Mouse (Mus musculus): ENCODE data around the gene Hamp. TPM values are rescaled to one million over a fixed set of nuclear protein-coding genes. Genes with fewer than 3 reads are reported as not detected.
A peak's percentile ranks its signal among the peaks of the same experiment; 100 is the strongest.
"Not testable (repeated sequence)": the region's sequence is repeated elsewhere in the genome, so short reads cannot be mapped to it uniquely, and the experiment has no call there.

The Hamp gene
- polyA plus RNA-seq, 1 experiment from 2014 or later = not detected

DNA sequence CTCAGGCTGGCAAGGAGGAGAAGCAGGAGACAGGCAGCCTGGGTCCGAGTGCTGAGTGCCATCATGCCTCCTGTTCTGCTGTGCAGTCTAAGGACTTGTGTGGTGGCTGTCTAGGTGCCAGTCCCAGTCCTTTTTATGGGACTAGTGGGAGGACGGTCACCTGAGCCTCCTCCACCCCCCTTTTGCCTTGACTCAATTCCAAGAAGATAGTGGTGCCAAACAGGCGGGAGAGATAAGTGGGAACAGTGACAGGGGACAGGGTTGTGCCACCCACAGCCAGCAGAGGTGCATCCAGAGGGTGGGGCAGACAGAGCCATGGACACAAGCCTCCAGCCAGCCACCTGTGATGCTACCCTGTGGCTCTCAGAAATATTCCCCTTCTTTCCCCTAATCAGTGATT is 19.8 kb downstream of the Hamp start:
- Histone ChIP-seq H3K4me3 (no peak overlapping the region), H3K4me2 (replicated peaks) (no peak overlapping the region), H3K27me3 (0 out of 2 replicates have a peak, but pooled peaks cover 2% of the 10 kb centered on the region), H3K9me3 (no peaks in the 10 kb centered on the region), H3K27ac (no peak overlapping the region), H3K36me3 (no peaks in the 10 kb centered on the region), H3K9ac (no peak overlapping the region), H3K4me1 (no peaks in the 10 kb centered on the region)
- 73% methylated on average over 3 of the region's 3 CpGs for WGBS
- ATAC-seq (ENCODE audit: low FRiP score, low read depth) = no peak

DNA sequence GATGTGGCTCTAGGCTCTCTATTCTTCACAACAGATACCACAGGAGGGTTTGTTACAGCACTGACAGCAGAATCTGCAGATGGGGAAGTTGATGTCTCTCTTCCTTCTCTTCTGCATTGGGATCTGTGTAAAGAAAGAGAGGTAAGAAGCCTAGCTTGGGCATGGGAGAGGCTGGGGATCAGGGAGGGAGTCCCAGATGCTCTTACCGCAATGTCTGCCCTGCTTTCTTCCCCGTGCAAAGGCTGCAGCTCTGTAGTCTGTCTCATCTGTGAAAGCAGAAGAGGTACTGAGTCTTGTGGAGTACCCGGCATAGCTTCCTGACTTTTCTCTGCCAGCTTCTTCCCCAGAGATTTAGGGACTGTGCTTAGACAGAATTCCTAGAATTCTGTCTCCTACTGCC is 21.3 kb downstream of the Hamp start:
- H3K27ac ChIP-seq; H3K9ac ChIP-seq; H3K4me3 ChIP-seq; H3K4me1 ChIP-seq; ATAC-seq (ENCODE audit: low FRiP score, low read depth); H3K27me3 ChIP-seq; H3K9me3 ChIP-seq; H3K36me3 ChIP-seq; H3K4me2 ChIP-seq (replicated peaks): not testable (repeated sequence)
- 45% methylated on average over 3 of the region's 3 CpGs for WGBS

DNA sequence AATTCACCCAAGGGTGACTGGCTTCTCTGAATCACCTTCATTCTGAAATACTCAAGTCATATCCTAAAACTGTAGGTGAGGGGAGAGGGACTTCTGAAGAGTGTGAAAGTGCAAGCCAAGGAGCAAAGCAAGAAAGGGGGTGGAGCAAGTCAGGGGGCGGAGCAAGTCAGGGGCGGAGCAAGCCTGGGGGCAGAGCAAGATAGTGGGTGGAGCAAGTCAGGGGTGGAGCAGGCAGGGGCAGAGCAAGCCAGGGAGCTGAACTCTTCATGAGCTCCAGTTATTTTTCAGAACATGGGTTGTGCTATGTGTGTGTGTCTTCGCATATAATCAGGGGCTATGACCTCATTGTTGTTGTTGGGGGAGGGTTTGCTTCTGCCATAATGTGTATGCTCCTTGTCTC is 23.6 kb downstream of the Hamp start:
- ATAC-seq (ENCODE audit: low FRiP score, low read depth) = no peak
- Histone ChIP-seq H3K4me1 (no peaks in the 10 kb centered on the region), H3K27me3 (0 out of 2 replicates have a peak, but pooled peaks cover 2% of the 10 kb centered on the region), H3K9me3 (no peaks in the 10 kb centered on the region), H3K36me3 (no peaks in the 10 kb centered on the region), H3K27ac (no peak overlapping the region), H3K4me2 (replicated peaks) (no peak overlapping the region), H3K4me3 (no peak overlapping the region), H3K9ac (no peak overlapping the region)
- WGBS = 64% methylated on average over 3 of the region's 3 CpGs

- no peak overlapping the region for H3K27ac ChIP-seq
- no peaks in the 10 kb centered on the region for H3K36me3 ChIP-seq
- no peak overlapping the region for H3K9ac ChIP-seq
- H3K27me3 ChIP-seq = no peaks in the 10 kb centered on the region
- H3K4me1 ChIP-seq = no peaks in the 10 kb centered on the region
- H3K4me2 ChIP-seq (replicated peaks) = no peak overlapping the region
- 52% methylated on average over 4 of the region's 4 CpGs for WGBS
- no peaks in the 10 kb centered on the region for H3K9me3 ChIP-seq
- no peak overlapping the region for H3K4me3 ChIP-seq
- no peak for ATAC-seq (ENCODE audit: low FRiP score, low read depth)
Observed at GRCm38 (mm10) chr7:30917219-30917618, 26.6 kb downstream of the Hamp start.

- Histone ChIP-seq H3K4me1 (no peaks in the 10 kb centered on the region), H3K27me3 (no peaks in the 10 kb centered on the region), H3K36me3 (no peaks in the 10 kb centered on the region), H3K9ac (no peak overlapping the region), H3K4me3 (no peak overlapping the region), H3K9me3 (no peaks in the 10 kb centered on the region), H3K27ac (no peak overlapping the region), H3K4me2 (replicated peaks) (no peak overlapping the region)
- 30% methylated on average over 6 of the region's 6 CpGs for WGBS
- no peak for ATAC-seq (ENCODE audit: low FRiP score, low read depth)
Observed at GRCm38 (mm10) chr7:30916713-30917112, 27.1 kb downstream of the Hamp start.

GRCm38 (mm10) chr7:30914732-30915131 is 29.1 kb downstream of the Hamp start, which contains the start of gene Mag:
TSS of gene Mag (minus strand) at chr7:30914873.
- H3K36me3 ChIP-seq = no peaks in the 10 kb centered on the region
- H3K4me3 ChIP-seq = no peak within 1 kb of the TSS
- H3K4me2 ChIP-seq (replicated peaks) = no peak within 1 kb of the TSS
- WGBS = 67% methylated on average over 8 of the region's 8 CpGs
- H3K9me3 ChIP-seq = no peaks in the 10 kb centered on the region
- H3K27me3 ChIP-seq = no peaks in the 10 kb centered on the region
- ATAC-seq (ENCODE audit: low FRiP score, low read depth) = no peak
- H3K27ac ChIP-seq = no peak within 1 kb of the TSS
- H3K9ac ChIP-seq = no peak within 1 kb of the TSS
- H3K4me1 ChIP-seq = no peaks in the 10 kb centered on the region

DNA sequence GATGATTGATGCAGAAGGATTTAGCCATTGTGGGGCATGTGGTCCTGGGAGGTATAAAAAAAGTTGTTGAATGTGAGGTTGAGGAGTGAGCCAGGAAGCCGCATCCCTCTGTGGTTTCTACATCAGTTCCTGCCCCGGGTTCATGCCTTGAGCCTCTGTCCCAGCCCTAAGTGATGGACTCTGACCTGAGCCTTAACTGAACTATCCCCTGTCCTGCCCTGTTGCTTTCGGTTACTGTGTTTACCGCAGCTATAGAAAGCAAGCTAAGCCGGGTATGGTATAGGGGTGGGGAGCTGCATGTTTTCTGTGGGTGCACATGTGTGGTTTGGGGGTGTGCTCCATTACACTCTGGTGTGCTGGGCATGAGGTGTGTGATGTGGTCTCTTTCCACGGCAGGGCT is 34.1 kb downstream of the Hamp start:
- WGBS = 75% methylated on average over 6 of the region's 6 CpGs
- Histone ChIP-seq H3K36me3 (no peaks in the 10 kb centered on the region), H3K27ac (no peak overlapping the region), H3K9me3 (no peaks in the 10 kb centered on the region), H3K4me2 (replicated peaks) (no peak overlapping the region), H3K4me1 (peaks cover 6% of the 10 kb centered on the region), H3K9ac (no peak overlapping the region), H3K27me3 (no peaks in the 10 kb centered on the region), H3K4me3 (no peak overlapping the region)
- no peak for ATAC-seq (ENCODE audit: low FRiP score, low read depth)

DNA sequence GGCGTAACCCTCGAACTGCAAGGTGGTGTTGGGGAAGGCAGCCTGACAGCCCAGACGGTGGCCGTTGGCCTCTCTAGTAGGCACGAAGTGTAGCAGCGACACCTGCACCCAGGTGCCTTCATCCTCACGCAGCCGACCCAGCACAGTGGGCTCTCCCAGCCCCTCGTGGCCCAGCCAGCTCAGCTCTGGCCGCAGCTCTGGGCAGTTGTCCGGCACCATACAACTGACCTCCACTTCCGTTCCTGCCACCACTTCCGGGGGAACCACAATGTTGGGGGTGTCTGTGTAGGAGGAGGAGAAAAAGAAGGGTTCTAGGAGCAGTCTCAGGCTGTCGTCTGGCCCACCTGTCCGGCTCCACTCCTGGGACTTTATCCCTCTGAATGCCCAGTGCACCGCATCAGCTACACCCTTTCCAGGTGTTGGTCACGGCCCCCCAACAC is 34.8 kb downstream of the Hamp start:
- Histone ChIP-seq H3K9ac (no peak overlapping the region), H3K9me3 (no peaks in the 10 kb centered on the region), H3K27me3 (no peaks in the 10 kb centered on the region), H3K27ac (no peak overlapping the region), H3K4me3 (peak overlapping the region; percentile 32), H3K4me1 (peaks cover 6% of the 10 kb centered on the region), H3K36me3 (no peaks in the 10 kb centered on the region), H3K4me2 (replicated peaks) (peak overlapping the region; percentile 68)
- 22% methylated on average over 16 of the region's 17 CpGs for WGBS
- 0 out of 2 replicates have a peak, but pooled peaks have one; percentile 16 for ATAC-seq (ENCODE audit: low FRiP score, low read depth)

DNA sequence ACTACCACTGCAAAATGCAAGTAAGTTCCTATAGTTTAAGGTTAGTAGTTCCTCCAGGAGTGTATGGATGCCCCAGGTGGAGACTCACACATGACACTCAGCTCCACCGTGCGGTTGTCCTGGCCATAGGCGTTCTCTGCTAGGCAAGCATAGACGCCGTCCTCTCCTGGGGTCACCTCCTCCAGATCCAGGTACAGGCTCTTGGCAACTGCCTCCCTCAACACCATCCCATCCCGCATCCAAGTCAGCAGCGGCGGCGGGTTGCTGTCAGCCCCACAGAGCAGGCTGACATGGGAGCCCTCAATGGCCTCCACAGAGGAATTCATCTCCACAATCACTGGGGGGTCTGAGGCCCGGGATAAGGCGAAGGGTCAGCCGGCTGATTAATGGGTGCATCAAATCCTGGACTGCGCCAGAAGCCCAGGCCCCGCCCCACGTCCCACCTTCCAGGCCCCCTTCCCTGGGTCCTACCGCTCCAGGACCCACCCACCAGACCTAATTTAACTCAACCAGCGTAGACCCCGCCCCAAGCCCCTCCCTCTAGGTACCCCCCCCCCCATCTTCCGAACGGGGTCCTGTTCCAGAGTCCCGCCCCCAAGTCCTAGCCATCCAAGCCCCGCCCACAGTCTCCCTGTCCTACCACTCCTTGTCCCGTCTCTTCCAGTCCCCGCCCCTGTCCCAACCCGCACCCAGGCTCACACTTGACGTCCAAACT is 35.4 kb downstream of the Hamp start:
- H3K9ac ChIP-seq = peak overlapping the region; percentile 48
- peak overlapping the region; percentile 68 for H3K4me2 ChIP-seq (replicated peaks)
- no peaks in the 10 kb centered on the region for H3K27me3 ChIP-seq
- no peak overlapping the region for H3K27ac ChIP-seq
- H3K36me3 ChIP-seq = no peaks in the 10 kb centered on the region
- ATAC-seq (ENCODE audit: low FRiP score, low read depth) = peak; percentile 66; the same call in 1 of the 2 replicates
- WGBS = 2% methylated on average over 22 of the region's 26 CpGs
- H3K4me1 ChIP-seq = peaks cover 6% of the 10 kb centered on the region
- peak overlapping the region; percentile 32 for H3K4me3 ChIP-seq
- H3K9me3 ChIP-seq = no peaks in the 10 kb centered on the region

GRCm38 (mm10) chr7:30904042-30904441 is 39.8 kb downstream of the Hamp start:
- no peak overlapping the region for H3K4me3 ChIP-seq
- no peak overlapping the region for H3K9ac ChIP-seq
- 51% methylated on average over 4 of the region's 4 CpGs for WGBS
- no peaks in the 10 kb centered on the region for H3K36me3 ChIP-seq
- H3K27ac ChIP-seq = no peak overlapping the region
- H3K9me3 ChIP-seq = no peaks in the 10 kb centered on the region
- no peak overlapping the region for H3K4me2 ChIP-seq (replicated peaks)
- no peaks in the 10 kb centered on the region for H3K27me3 ChIP-seq
- no peak for ATAC-seq (ENCODE audit: low FRiP score, low read depth)
- H3K4me1 ChIP-seq = peaks cover 12% of the 10 kb centered on the region

GRCm38 (mm10) chr7:30895217-30895616 is 48.6 kb downstream of the Hamp start:
- Histone ChIP-seq H3K4me1 (peaks cover 5% of the 10 kb centered on the region; the same call in 1 of the 2 replicates), H3K4me3 (no peak overlapping the region), H3K9me3 (no peaks in the 10 kb centered on the region), H3K9ac (no peak overlapping the region), H3K4me2 (replicated peaks) (no peak overlapping the region), H3K27me3 (no peaks in the 10 kb centered on the region), H3K27ac (no peak overlapping the region), H3K36me3 (no peaks in the 10 kb centered on the region)
- WGBS = 84% methylated on average over 3 of the region's 3 CpGs
- no peak for ATAC-seq (ENCODE audit: low FRiP score, low read depth)

- H3K4me2 ChIP-seq (replicated peaks) = no peak overlapping the region
- WGBS = 58% methylated on average over 3 of the region's 3 CpGs
Observed at GRCm38 (mm10) chr7:30892515-30892914, 51.3 kb downstream of the Hamp start.

More at GRCm38 (mm10) chr7:30892515-30892914, 51.3 kb downstream of the Hamp start:
- Histone ChIP-seq H3K9me3 (no peaks in the 10 kb centered on the region), H3K4me1 (no peaks in the 10 kb centered on the region), H3K36me3 (no peaks in the 10 kb centered on the region), H3K9ac (no peak overlapping the region), H3K4me3 (no peak overlapping the region), H3K27me3 (no peaks in the 10 kb centered on the region), H3K27ac (no peak overlapping the region)
- ATAC-seq (ENCODE audit: low FRiP score, low read depth) = no peak
